Mouse (Mus musculus) forebrain, embryonic 12.5 days (tissue): ENCODE data around the gene Vmo1. TPM values are rescaled to one million over a fixed set of nuclear protein-coding genes. Genes with fewer than 3 reads are reported as not detected.
"Not testable (repeated sequence)": the region's sequence is repeated elsewhere in the genome, so short reads cannot be mapped to it uniquely, and the experiment has no call there.

Source experiments
- ATAC-seq: fragments of 200-750 bp; cut with Nextera tagmentation; 2 replicates; pipeline ENCODE4 v1.8.0; 2017; ENCODE audit warnings: moderate TSS enrichment; ENCODE audit not compliant: low FRiP score
- H3K27ac ChIP-seq: fragments of 300-500 bp; sonication (generic); 2 replicates; pipeline ENCODE4 v1.5.1; 2016; ENCODE audit warnings: mild to moderate bottlenecking
- H3K27me3 ChIP-seq: fragments of 300-500 bp; sonication (generic); 2 replicates; pipeline ENCODE4 v1.6.1; 2016; ENCODE audit warnings: mild to moderate bottlenecking
- H3K36me3 ChIP-seq: fragments of 300-500 bp; sonication (generic); replicated peaks from 2 replicates; pipeline ENCODE4 v1.6.1; 2016; ENCODE audit warnings: mild to moderate bottlenecking
- H3K4me1 ChIP-seq: fragments of 300-500 bp; sonication (generic); 2 replicates; pipeline ENCODE4 v1.6.1; 2016
- H3K4me2 ChIP-seq: fragments of 300-500 bp; sonication (generic); 2 replicates; pipeline ENCODE4 v1.6.1; 2016; ENCODE audit warnings: mild to moderate bottlenecking, moderate library complexity
- H3K4me3 ChIP-seq: fragments of 300-500 bp; sonication (generic); replicated peaks from 2 replicates; pipeline ENCODE4 v1.5.1; 2016; ENCODE audit warnings: mild to moderate bottlenecking
- H3K9ac ChIP-seq: fragments of 300-500 bp; sonication (generic); 2 replicates; pipeline ENCODE4 v1.6.1; 2016; ENCODE audit warnings: mild to moderate bottlenecking
- H3K9me3 ChIP-seq: fragments of 300-500 bp; sonication (generic); 2 replicates; pipeline ENCODE4 v1.6.1; 2016
- WGBS: fragments of 180-500 bp; shearing (Covaris S2); methylation state at CpG from one replicate; pipeline ENCODE4 v1.1.7; 2016; 5-methylcytosine and 5-hydroxymethylcytosine counted together
- polyA plus RNA-seq: library from polyadenylated mRNA; unstranded; fragments of >200 nt; fragmentation: Nextera tagmentation; extraction: Ambion mirVana; gene quantifications from 2 replicates; pipeline ENCODE4 v1.2.1, GENCODE M21; 2016

Vmo1 gene
- polyA plus RNA-seq, 1 experiment from 2014 or later, result not detected

- no peak for ATAC-seq
- Histone ChIP-seq H3K4me3 (no peak overlapping the region), H3K27ac (no peak overlapping the region), H3K9me3 (no peaks in the 10 kb centered on the region), H3K4me2 (no peak overlapping the region), H3K9ac (no peak overlapping the region), H3K4me1 (no peaks in the 10 kb centered on the region), H3K27me3 (peaks cover 3% of the 10 kb centered on the region; the same call in 1 of the 2 replicates), H3K36me3 (no peaks in the 10 kb centered on the region)
- 89% methylated on average over 6 of the region's 6 CpGs for WGBS
Measured at GRCm38 (mm10) chr11:70489684-70490083, 24.7 kb downstream of the Vmo1 start.

GRCm38 (mm10) chr11:70489138-70489537 lies 25.3 kb downstream of the Vmo1 start:
- H3K9ac ChIP-seq, result no peak overlapping the region
- ATAC-seq, result no peak
- H3K4me3 ChIP-seq, result no peak overlapping the region
- peaks cover 3% of the 10 kb centered on the region; the same call in 1 of the 2 replicates for H3K27me3 ChIP-seq
- H3K36me3 ChIP-seq, result no peaks in the 10 kb centered on the region
- H3K4me2 ChIP-seq, result no peak overlapping the region
- H3K9me3 ChIP-seq, result no peaks in the 10 kb centered on the region
- no peaks in the 10 kb centered on the region for H3K4me1 ChIP-seq
- no peak overlapping the region for H3K27ac ChIP-seq
- WGBS, result 85% methylated on average over 3 of the region's 3 CpGs

- no peaks in the 10 kb centered on the region for H3K4me1 ChIP-seq
- ATAC-seq, result no peak
- no peaks in the 10 kb centered on the region for H3K9me3 ChIP-seq
- H3K27ac ChIP-seq, result no peak overlapping the region
- H3K27me3 ChIP-seq, result peaks cover 3% of the 10 kb centered on the region; the same call in 1 of the 2 replicates
- 52% methylated on average over 4 of the region's 4 CpGs for WGBS
- H3K36me3 ChIP-seq, result no peaks in the 10 kb centered on the region
- no peak overlapping the region for H3K4me2 ChIP-seq
- H3K4me3 ChIP-seq, result no peak overlapping the region
- H3K9ac ChIP-seq, result no peak overlapping the region
Measured at GRCm38 (mm10) chr11:70487816-70488215, 26.6 kb downstream of the Vmo1 start.

- no peaks in the 10 kb centered on the region for H3K9me3 ChIP-seq
- 62% methylated on average over 2 of the region's 2 CpGs for WGBS
- ATAC-seq, result no peak
- H3K4me2 ChIP-seq, result no peak overlapping the region
- peaks cover 3% of the 10 kb centered on the region; the same call in 1 of the 2 replicates for H3K27me3 ChIP-seq
- H3K36me3 ChIP-seq, result no peaks in the 10 kb centered on the region
- H3K27ac ChIP-seq, result no peak overlapping the region
- no peak overlapping the region for H3K9ac ChIP-seq
- no peak overlapping the region for H3K4me3 ChIP-seq
- H3K4me1 ChIP-seq, result no peaks in the 10 kb centered on the region
Measured at GRCm38 (mm10) chr11:70485498-70485897, 28.9 kb downstream of the Vmo1 start.

- Histone ChIP-seq H3K9me3 (no peaks in the 10 kb centered on the region), H3K4me1 (no peaks in the 10 kb centered on the region), H3K9ac (no peak overlapping the region), H3K36me3 (no peaks in the 10 kb centered on the region), H3K27ac (no peak overlapping the region), H3K27me3 (no peaks in the 10 kb centered on the region), H3K4me2 (no peak overlapping the region), H3K4me3 (no peak overlapping the region)
- no peak for ATAC-seq
- 83% methylated on average over 12 of the region's 12 CpGs for WGBS
Measured at GRCm38 (mm10) chr11:70474872-70475534, 39.4 kb downstream of the Vmo1 start.

- not testable (repeated sequence) for H3K4me3 ChIP-seq, H3K4me2 ChIP-seq, H3K27me3 ChIP-seq, H3K27ac ChIP-seq, ATAC-seq, H3K36me3 ChIP-seq, H3K9me3 ChIP-seq, H3K9ac ChIP-seq, H3K4me1 ChIP-seq
- 82% methylated on average over 5 of the region's 5 CpGs for WGBS
Measured at GRCm38 (mm10) chr11:70473291-70473690, 41.1 kb downstream of the Vmo1 start.

GRCm38 (mm10) chr11:70472716-70473115 lies 41.7 kb downstream of the Vmo1 start:
- Histone ChIP-seq H3K27ac (no peak overlapping the region), H3K9me3 (no peaks in the 10 kb centered on the region), H3K4me1 (no peaks in the 10 kb centered on the region), H3K36me3 (no peaks in the 10 kb centered on the region), H3K27me3 (0 out of 2 replicates have a peak, but pooled peaks cover 3% of the 10 kb centered on the region), H3K9ac (no peak overlapping the region), H3K4me3 (no peak overlapping the region), H3K4me2 (no peak overlapping the region)
- ATAC-seq, result no peak

- H3K27ac ChIP-seq, result no peak overlapping the region
- no peak for ATAC-seq
- H3K27me3 ChIP-seq, result peaks cover 33% of the 10 kb centered on the region
- H3K4me1 ChIP-seq, result peaks cover 12% of the 10 kb centered on the region
- H3K36me3 ChIP-seq, result no peaks in the 10 kb centered on the region
- no peak overlapping the region for H3K4me2 ChIP-seq
- H3K9me3 ChIP-seq, result no peaks in the 10 kb centered on the region
- H3K9ac ChIP-seq, result no peak overlapping the region
- WGBS, result 88% methylated on average over 3 of the region's 3 CpGs
- no peak overlapping the region for H3K4me3 ChIP-seq
Measured at GRCm38 (mm10) chr11:70469764-70470163, 44.7 kb downstream of the Vmo1 start.

GRCm38 (mm10) chr11:70467902-70468619 lies 46.4 kb downstream of the Vmo1 start:
- H3K4me2 ChIP-seq, result no peak overlapping the region

GRCm38 (mm10) chr11:70465824-70466223 lies 48.6 kb downstream of the Vmo1 start:
- Histone ChIP-seq H3K36me3 (no peaks in the 10 kb centered on the region), H3K4me1 (peaks cover 12% of the 10 kb centered on the region), H3K27me3 (peaks cover 65% of the 10 kb centered on the region), H3K9ac (peak overlapping the region; percentile 36; the same call in 1 of the 2 replicates), H3K9me3 (no peaks in the 10 kb centered on the region), H3K4me2 (peak overlapping the region; percentile 46), H3K4me3 (peak overlapping the region; percentile 25), H3K27ac (no peak overlapping the region)
- ATAC-seq, result no peak
- 8% methylated on average over 23 of the region's 23 CpGs for WGBS

More at GRCm38 (mm10) chr11:70467902-70468619, 46.4 kb downstream of the Vmo1 start:
- Histone ChIP-seq H3K4me1 (peaks cover 12% of the 10 kb centered on the region), H3K9ac (no peak overlapping the region), H3K9me3 (no peaks in the 10 kb centered on the region), H3K36me3 (no peaks in the 10 kb centered on the region), H3K27me3 (peaks cover 49% of the 10 kb centered on the region), H3K27ac (no peak overlapping the region), H3K4me3 (no peak overlapping the region)
- WGBS, result 92% methylated on average over 5 of the region's 5 CpGs
- ATAC-seq, result no peak

- Histone ChIP-seq H3K4me3 (peak overlapping the region; percentile 25), H3K9me3 (no peaks in the 10 kb centered on the region), H3K36me3 (no peaks in the 10 kb centered on the region), H3K4me1 (peaks cover 12% of the 10 kb centered on the region), H3K27me3 (peaks cover 71% of the 10 kb centered on the region), H3K4me2 (peak overlapping the region; percentile 46), H3K9ac (peak overlapping the region; percentile 36; the same call in 1 of the 2 replicates), H3K27ac (no peak overlapping the region)
- 23% methylated on average over 16 of the region's 16 CpGs for WGBS
- no peak for ATAC-seq
Measured at GRCm38 (mm10) chr11:70465211-70465610, 49.2 kb downstream of the Vmo1 start.

- Histone ChIP-seq H3K4me1 (peaks cover 21% of the 10 kb centered on the region), H3K36me3 (no peaks in the 10 kb centered on the region), H3K9me3 (no peaks in the 10 kb centered on the region), H3K27ac (no peak overlapping the region), H3K4me2 (no peak overlapping the region), H3K9ac (no peak overlapping the region), H3K27me3 (peaks cover 83% of the 10 kb centered on the region), H3K4me3 (no peak overlapping the region)
- 77% methylated on average over 5 of the region's 5 CpGs for WGBS
- no peak for ATAC-seq
Measured at GRCm38 (mm10) chr11:70463970-70464369, 50.4 kb downstream of the Vmo1 start.
